Mouse (Mus musculus) embryo, embryonic 11.5 days (tissue): ENCODE measurements at regions not wholly inside any gene's neighbourhood (a gene's known extent, or its start where the extent isn't known, plus 50 kb on each side); places are given as distances from the start of the nearest gene placed in this dataset.
A peak's percentile ranks its signal among the peaks of the same experiment; 100 is the strongest.
"Not testable (repeated sequence)": the region's sequence is repeated elsewhere in the genome, so short reads cannot be mapped to it uniquely, and the experiment has no call there.

Source experiments
- DNase-seq: peaks from one replicate; pipeline ENCODE4 v3.0.0-alpha.2; 2012; ENCODE audit warnings: low read depth, low spot score

DNA sequence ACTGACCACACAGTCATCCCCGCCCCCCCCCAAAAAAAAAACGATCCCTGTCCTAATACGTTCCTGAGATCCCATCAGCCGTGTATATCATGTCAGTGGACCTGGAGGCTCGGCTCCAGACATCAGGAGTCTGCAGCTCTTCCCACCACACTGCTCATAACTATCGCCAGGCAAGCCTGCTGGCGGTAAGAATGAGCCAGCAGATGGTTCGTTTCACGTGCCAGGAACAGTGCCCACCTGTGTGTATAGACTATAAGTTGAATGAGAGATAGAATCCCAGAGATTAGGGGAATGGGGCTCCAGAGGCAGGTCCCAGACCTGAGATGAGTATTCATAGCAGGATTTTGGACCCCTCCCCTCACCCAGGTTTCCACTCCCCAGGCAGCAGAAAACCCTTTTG is 144.2 kb upstream of the A430005L14Rik start:
- DNase-seq = no peak

DNA sequence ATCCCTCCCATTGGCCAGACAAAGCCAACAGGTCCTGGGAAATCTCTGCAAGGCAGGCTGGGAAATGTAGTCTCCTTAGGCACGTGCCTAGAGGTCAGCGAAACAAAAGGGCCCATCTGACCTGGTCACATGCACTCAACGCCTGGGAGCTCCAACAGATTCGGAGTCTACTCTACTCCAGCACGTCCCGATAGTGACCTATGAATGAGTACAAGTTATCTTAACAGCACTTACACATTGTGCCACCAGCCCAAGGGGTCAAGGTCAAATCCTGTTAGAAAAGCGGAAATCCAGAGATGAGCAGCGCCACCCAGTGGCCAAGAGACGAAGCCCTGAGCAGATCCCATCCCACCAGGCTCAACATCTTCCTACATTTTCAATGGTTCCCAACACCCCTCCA is 129.1 kb upstream of the A430005L14Rik start:
- peak; percentile 69 for DNase-seq

DNA sequence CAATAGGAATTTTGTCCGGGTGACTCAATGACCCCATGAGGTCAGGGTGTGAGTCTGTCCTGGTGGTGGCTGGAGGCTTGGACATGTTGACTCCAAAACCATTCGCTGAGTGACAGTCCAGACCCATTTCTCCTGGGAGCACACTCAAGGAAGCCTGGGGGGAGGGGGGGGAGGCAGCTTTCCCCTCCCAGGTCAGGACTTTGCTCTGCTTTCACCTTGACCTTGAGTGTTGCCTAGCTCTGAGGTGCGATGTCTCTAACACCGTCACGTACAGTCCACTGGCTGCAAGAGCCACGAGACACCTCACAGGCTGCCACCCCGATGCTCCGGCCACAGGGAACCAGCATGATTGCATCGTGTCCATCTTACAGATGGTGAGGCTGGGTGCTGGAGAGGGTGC is 127.3 kb upstream of the A430005L14Rik start:
- DNase-seq = no peak

DNA sequence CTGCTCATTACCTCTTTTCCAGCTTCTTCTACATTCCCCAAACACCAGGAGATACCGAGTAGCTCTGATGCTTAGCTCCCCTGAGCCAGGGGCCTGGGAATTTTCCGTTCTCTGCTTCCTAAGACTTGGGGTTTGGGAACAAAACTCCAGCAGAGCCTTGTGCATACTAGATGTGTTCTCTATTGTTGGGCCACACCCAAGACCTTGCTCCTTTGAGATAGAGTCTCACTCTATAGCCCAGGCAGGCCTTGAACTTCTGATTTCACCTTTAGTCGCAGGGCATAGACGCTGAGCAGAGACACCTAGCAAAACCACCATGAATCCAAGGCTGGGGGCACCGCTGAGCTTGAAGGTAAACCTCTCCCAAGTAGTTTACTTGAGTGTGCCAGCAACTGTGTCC is 126.5 kb upstream of the A430005L14Rik start:
- no peak for DNase-seq

DNA sequence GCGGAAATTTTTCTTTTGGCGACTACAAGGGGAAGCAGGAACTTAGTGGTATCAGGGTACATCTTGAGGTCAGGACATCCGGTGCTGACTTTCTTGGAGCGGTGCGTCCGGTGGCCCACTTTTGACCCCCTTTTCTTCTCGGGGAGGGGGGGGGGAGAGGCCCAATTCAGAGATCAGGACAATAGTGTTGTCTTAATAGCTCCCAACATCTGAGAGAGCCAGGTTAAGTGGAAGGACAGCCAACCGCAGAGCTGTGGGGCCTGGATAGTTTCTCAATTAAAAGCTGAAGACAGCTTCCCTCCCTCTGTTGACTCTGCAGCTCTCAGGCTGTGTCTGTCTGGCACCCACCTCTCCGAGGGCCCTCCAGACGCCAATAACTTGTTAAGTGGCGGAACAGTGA is 125.8 kb upstream of the A430005L14Rik start:
- DNase-seq = not testable (repeated sequence)

DNA sequence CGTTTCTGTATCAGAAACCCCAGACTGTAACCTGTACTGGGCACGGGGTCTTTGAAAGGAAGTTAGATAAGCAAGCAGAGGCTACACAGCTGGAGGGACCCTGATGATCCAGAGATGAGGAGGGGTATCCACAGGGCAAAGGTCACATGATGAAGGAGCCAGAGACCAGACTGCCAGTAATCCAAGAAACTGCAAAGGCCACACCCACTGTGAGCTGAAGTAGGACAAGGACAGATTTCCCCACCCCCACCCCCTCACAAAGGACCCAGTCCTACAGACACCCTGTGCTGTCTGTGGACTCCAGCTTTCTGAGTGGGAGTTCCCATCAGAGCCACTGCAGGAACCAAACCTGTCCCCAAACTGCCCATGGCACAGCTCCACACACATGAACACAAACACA is 124.9 kb upstream of the A430005L14Rik start:
- no peak for DNase-seq

DNA sequence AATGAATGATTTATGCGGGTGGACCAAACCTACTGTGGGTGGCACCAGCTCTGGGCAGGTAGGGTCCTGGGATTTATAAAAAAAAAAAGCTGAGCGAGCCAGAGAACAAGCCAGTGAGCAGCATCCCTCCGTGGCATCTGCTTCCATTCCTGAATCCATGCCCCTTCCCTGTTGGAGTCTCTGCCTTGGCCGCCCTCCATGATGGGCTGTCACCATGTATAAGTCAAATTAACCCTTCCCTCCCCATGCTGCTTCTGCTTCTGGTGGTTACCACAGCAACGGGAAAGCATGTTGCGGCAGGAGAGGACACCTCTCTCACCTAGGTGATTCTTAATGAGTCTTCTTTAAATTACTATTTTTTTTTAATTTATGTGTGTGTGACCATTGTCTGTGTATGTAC is 112.3 kb upstream of the A430005L14Rik start:
- DNase-seq = no peak

DNA sequence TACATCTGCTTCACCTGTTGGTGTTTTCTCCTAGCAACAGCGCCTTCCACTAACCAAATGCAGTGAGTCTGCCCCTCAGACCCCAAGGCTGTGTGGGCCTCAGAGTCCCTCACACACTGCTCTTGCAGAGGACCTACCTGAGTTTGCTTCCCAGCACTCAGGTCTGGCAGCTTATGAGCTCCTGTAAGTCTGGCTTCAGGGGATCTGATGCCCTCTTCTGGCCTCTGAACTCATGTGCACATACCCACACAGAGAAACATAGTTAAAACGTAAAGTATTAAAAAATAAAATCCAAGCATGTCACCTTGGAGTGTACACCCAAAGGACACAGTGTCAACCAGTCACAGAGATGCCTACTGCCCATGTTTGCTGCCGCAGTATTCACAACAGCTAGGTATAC is 108.8 kb upstream of the A430005L14Rik start:
- no peak for DNase-seq

DNA sequence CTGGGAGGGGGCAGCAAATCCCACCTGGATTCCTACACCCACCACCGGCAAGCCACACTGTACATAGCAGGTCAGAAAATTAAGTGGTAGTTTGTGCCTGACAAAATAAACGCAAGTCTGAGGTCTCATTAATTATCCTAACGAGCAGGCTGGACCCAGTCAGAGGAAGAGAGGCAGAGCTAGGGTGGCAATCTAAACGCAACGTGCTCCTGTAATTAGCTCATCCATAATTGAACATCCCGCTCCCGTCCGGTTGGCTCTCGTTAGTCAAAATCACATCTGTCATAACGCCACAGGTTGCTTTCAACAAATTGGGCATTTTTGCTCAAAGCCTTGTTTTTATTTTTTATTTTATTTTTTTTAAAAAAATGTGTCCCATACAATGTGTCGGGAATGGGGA is 106.9 kb upstream of the A430005L14Rik start:
- no peak for DNase-seq

DNA sequence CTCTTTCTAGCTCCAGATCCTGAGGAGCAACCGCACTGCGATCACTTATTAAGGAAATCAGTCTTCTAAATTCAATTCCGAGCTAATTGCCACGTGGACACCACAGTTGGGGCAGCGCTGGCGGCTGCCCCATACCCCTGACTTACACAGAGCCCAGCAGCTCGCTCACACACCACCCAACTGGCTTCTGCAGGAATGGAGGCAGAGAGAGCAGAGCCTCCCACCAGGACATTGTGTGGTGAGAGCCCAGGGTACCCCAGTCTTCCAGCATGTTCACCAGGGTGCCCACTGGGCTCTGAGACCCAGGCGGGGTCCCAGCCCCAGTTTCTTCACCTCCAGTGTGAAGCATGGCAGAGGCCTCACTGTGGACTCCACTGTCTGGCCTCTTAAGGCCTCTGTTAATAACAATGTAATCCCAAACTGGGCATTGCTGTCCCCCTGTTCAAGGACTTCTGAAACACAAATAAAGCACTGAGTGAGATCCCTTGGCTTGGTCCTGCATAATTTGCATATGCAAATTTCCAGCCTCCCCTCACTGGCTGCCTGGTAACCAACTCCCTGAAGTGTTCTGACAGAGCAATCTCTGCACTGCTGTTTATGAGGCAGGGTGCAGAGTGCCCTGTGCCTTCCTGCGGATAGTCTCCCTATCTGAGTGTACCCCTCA is 102.8 kb upstream of the A430005L14Rik start:
- DNase-seq = no peak

DNA sequence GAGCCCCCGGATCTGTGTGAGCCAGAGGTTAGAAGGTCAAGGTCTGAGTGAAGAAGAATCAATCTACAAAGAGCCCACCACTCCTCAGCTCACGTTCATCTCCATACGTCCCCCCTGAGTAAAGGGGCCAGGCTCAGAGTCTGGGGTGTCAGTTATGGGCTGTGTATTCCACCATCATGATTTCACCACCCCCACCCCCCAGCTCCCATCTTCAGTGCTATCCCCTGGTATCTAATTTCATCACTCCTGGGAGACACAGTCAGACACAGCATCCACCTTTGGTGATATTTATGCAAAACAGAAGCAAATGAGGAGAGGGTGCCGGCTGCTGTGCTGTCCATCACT is 102.3 kb upstream of the A430005L14Rik start:
- DNase-seq = no peak

DNA sequence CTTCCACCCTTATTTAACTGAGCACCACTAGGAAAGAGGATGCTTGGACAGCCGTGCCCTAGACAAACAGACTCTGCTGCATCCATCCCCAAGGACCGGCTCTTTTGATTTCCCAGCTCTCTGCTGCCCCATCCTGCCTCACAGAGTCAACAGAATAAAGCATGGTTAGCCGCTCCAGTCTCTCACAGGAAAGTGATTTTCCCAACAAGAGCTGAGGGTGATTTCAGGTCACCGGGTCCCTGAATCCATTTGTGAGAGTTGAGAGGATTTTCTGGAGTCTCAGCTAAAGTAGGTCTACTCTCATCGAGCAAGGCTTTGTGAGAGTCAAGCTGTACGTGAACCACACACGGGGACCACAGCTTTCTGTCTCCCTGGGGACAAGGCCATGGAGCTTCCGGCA is 95.6 kb upstream of the A430005L14Rik start:
- no peak for DNase-seq

DNA sequence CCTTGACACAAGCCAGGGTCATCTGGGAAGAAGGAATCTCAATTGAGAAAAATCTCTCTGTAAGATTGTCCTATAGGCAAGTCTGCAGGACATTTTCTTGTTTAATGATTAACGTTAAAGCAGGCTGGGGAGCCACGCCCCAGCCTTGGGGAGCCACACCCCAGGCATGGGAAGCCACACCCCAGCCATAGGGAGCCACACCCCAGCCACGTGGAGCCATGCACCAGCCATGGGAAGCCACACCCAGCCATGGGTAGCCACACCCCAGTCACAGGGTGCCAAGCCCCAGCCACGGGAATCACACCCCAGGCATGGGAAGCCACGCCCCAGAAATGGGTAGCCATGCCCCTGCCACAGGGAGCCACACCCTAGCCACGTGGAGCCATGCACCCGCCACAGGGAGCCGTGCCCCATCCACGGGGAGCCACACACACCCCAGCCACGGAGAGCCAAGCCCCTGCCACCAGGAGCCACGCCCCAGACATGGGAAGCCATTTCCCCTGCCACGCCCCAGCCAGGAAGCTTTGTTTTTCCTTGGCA is 94.8 kb upstream of the A430005L14Rik start:
- DNase-seq = no peak

DNA sequence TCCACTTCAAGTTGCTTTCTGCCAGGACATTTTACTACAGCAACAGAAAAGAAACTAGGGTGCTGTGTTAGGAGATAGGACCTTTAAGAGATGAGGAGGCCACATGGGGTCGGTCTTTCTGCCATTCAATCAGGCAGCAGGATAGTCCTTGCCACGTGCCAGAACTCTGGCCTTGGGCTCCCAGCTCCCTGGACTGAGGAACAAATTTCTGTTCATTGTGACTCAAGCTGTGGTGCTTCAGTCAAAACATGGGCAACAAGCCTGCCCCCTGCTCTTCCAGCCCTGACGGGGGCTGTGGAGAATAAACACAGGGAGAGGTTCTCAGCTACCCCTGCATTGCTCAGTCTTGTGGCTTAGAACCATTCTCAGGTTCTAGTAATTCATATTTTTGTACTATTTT is 84.7 kb upstream of the A430005L14Rik start:
- DNase-seq = no peak

DNA sequence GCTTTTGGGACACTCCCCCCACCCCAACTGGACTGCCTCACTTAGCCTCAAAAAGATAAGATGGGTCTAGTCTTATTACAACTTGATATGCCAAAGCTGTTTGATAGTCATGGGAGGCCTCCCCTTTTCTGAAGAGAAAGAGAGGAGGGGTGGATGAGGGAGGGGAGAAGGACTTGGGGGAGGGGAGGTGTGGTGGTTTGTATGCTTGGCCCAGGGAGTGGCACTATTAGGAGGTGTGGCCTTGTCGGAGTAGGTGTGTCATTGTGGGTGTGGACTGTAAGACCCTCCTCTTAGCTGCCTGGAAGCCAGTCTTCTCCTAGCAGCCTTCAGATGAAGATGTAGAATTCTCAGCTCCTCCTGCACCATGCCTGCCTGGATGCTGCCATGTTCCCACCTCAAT is 82.0 kb upstream of the A430005L14Rik start:
- not testable (repeated sequence) for DNase-seq

DNA sequence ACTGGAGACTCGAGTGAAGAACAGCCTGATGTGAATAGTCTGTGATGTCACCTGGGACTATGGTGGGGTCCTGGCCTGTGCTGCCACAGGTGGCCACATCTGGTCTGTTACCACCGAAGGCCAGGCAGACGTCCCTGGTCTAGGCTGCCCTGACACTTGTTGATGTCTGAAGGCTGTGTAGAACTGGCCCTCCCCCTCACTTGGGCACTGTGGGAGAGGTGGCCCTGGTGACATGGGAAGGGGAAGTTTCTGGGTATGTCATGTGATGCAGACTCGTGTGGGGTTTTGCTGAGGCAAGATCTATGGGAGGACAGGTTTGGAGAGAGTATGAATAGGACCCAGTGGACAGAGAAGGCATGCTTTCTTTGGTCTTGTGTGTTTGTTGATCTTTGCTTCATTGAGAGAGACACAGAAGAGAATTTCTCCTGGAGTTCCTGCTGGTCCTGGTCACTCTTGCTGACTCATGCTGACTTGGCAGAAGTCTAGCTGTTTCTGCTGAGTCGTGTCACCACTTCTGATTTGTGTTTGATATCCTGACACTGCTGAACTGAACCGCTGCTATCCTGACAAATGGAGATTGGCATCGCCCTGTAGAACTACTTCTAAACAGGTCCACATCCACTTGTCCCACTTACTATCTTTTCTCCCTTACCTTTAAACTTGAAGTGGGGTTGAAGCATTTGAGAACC is 79.9 kb upstream of the A430005L14Rik start:
- peak; percentile 8 for DNase-seq

DNA sequence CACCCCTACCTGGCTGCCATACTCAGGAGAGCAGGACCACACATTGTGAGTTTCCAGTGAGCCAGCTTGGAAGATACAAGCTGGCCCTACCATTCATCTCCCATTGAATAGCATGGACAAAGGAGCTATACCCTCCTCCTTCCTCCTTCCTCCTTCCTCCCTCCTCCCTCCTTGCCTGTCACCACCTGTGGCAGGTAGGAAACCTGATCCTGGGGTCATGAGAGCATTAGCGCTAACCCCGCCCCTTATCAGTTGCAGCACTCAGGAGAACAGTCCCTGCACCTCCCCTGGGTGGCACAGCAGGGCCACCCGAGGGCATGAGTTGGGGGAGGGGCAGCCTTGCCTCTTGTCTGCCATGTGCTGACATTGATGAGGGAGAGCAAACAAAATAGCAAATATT is 74.0 kb upstream of the A430005L14Rik start:
- no peak for DNase-seq

DNA sequence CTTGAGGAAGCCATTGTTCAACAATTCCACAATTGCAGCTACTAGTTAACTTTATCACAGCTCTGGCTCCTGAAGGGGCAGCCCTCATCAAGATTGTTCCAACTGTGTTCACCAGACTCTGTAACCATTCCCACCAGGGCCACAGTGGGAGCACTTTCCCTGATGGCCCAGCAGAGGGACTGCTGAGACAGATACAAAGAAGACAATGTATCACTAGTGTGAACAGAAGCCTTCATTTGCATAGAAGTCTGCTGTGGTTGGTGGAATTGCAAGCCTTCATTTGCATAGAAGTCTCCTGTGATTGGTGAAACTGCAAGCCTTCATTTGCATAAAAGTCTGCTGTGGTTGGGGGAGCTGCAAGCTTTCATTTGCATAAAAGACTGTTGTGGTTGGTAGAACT is 73.0 kb upstream of the A430005L14Rik start:
- DNase-seq = no peak

DNA sequence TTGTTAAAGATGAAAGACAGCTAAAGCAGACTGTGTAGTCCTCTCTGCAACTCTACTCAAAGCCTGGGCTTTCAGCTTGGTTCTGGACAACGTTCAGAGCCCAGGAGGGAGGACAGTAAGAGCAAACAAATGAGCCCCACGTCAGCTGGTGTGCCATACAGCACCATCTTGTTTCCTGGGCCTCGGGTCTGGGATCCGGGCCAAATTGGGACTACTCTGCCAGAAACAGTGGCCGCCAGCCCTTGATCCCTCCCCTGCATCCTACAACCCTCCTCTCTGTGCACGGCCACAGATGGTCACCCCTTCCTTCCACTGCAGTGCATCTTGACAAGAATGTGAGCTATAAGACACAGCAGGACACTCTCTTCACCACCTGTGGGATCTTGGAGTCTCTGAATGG is 71.2 kb upstream of the A430005L14Rik start:
- no peak for DNase-seq

DNA sequence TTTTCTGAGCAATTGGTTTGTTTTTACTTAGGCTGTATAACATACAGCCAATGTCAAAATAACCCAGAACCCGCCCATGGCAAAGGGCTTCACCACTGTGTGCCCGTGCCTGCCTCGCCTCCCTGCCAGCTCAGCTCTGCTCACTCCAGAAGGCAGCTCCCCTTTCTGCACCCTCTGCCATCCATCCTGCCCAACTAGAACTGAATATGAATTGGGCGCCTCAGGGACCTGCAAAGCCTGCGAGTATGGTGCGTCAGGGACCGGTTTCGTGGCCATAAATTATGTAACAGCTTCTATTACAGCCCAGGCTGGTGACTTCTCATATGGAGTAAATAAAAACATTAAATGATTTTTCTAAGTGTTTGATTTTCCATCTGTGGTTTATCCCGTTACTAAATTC is 66.9 kb upstream of the A430005L14Rik start:
- DNase-seq = no peak

DNA sequence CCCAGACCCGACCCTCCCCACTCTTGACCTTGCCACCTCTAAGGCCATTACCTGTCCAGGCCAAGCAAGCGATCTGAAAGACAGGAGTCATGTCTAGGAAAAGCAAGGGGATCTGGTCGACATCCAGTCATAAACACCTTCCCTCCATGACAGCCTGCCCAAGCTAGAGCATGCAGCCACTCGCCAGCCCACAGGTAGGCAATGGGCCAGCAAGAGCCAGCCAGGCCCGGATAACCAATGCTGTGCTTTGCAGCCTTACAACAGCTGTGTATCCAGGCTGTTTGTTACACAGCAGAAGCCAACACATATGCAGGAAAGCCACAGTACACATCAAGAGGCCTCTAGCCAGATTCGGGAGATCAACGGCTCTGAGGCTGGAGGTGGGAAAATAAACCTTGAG is 57.3 kb upstream of the A430005L14Rik start:
- DNase-seq = no peak

DNA sequence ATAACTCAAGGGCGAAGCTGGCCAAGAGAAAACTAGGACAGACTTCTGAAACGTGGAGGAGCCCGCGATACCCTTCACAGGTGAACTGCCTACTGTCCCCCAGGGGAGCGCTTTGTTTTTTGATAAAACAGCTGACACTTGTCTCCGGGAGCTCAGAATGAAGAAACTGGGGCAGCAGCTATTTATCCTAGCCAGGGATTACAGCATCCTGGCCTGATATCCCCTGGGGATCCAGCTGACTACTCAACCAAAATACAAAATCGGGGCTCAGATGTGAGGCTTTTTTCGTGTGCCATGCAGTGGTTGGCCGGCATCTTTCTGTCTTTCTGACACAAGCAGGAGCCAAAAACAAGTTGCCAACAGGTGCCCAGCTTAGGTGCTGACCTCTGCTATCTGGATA is 52.0 kb upstream of the A430005L14Rik start:
- DNase-seq = no peak

DNA sequence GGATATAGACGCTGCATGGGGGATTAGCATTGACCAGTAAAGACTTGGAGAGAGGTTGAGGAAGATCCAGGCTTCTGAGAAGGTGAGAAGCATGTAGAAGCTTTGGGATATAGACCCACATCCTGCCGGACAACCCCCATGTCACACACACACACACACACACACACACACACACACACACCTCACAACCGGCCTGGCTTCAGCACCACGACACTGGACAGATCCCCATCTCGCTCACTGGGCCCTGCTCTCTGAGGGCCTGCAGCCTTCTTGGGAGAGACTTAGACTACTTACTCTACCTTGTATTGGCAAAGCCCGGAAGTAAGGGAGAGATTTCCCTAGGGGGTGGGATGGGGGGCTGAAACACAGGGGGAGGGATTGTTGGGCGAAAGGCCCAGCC is 51.5 kb upstream of the A430005L14Rik start:
- no peak for DNase-seq
